Mouse (Mus musculus): Measurements from ENCODE around the gene Ren1.

The Ren1 gene

GRCm38 (mm10) chr1:133375696-133376346 is 25.5 kb downstream of the Ren1 start:
- no peak for DNase-seq (ENCODE audit: low spot score)

- peak; percentile 43 for DNase-seq (ENCODE audit: low spot score)
These were observed 27.2 kb downstream of the Ren1 start for GRCm38 (mm10) chr1:133377547-133377946.

GRCm38 (mm10) chr1:133379254-133379985 is 29.1 kb downstream of the Ren1 start:
- DNase-seq (ENCODE audit: low spot score): peak; percentile 59

- DNase-seq (ENCODE audit: low spot score): no peak
These were observed 29.6 kb downstream of the Ren1 start for GRCm38 (mm10) chr1:133379986-133380320.

GRCm38 (mm10) chr1:133380347-133381065 is 30.2 kb downstream of the Ren1 start:
- DNase-seq (ENCODE audit: low spot score): peak; percentile 67

GRCm38 (mm10) chr1:133382008-133382407 is 31.7 kb downstream of the Ren1 start:
- DNase-seq (ENCODE audit: low spot score): peak; percentile 64

- peak; percentile 59 for DNase-seq (ENCODE audit: low spot score)
These were observed 32.3 kb downstream of the Ren1 start for GRCm38 (mm10) chr1:133382552-133383155.

- DNase-seq (ENCODE audit: low spot score): no peak
These were observed 33.0 kb downstream of the Ren1 start for GRCm38 (mm10) chr1:133383157-133383783.

- peak; percentile 89 for DNase-seq (ENCODE audit: low spot score)
These were observed 35.2 kb downstream of the Ren1 start for GRCm38 (mm10) chr1:133385506-133385905.

GRCm38 (mm10) chr1:133386209-133386608 is 35.9 kb downstream of the Ren1 start:
- no peak for DNase-seq (ENCODE audit: low spot score)

- DNase-seq (ENCODE audit: low spot score): no peak
These were observed 37.4 kb downstream of the Ren1 start for GRCm38 (mm10) chr1:133387539-133388268.

- no peak for DNase-seq (ENCODE audit: low spot score)
These were observed 44.4 kb downstream of the Ren1 start for GRCm38 (mm10) chr1:133394702-133395101.

- DNase-seq (ENCODE audit: low spot score): no peak
These were observed 46.4 kb downstream of the Ren1 start for GRCm38 (mm10) chr1:133396693-133397092.

GRCm38 (mm10) chr1:133397094-133397482 is 46.8 kb downstream of the Ren1 start:
- no peak for DNase-seq (ENCODE audit: low spot score)

GRCm38 (mm10) chr1:133397483-133398237 is 47.4 kb downstream of the Ren1 start:
- DNase-seq (ENCODE audit: low spot score): no peak

GRCm38 (mm10) chr1:133400014-133400725 is 49.9 kb downstream of the Ren1 start:
- no peak for DNase-seq (ENCODE audit: low spot score)

- DNase-seq (ENCODE audit: low spot score): no peak
These were observed 53.7 kb downstream of the Ren1 start for GRCm38 (mm10) chr1:133404005-133404404.

- DNase-seq (ENCODE audit: low spot score): no peak
These were observed 56.3 kb downstream of the Ren1 start for GRCm38 (mm10) chr1:133406614-133407013.

- DNase-seq (ENCODE audit: low spot score): no peak
These were observed 57.1 kb downstream of the Ren1 start for GRCm38 (mm10) chr1:133407436-133407835.

- DNase-seq (ENCODE audit: low spot score): peak; percentile 30
These were observed 58.0 kb downstream of the Ren1 start for GRCm38 (mm10) chr1:133408321-133408720.
